Mouse (Mus musculus) midbrain, embryonic 10.5 days (tissue): ENCODE measurements around the gene Dhx37. TPM values are rescaled to one million over a fixed set of nuclear protein-coding genes. Genes with fewer than 3 reads are reported as not detected.
"Not testable (repeated sequence)": the region's sequence is repeated elsewhere in the genome, so short reads cannot be mapped to it uniquely, and the experiment has no call there.

ENCODE experiments used
- DNase-seq: peaks from one replicate; pipeline ENCODE4 v3.0.0-alpha.2; 2017; ENCODE audit warnings: low spot score
- H3K27ac ChIP-seq: fragments of 300-500 bp; sonication (generic); replicated peaks from 2 replicates; pipeline ENCODE4 v1.5.1; 2016; ENCODE audit warnings: mild to moderate bottlenecking
- H3K27me3 ChIP-seq: fragments of 300-500 bp; sonication (generic); 2 replicates; pipeline ENCODE4 v1.6.1; 2016; ENCODE audit warnings: low read depth, mild to moderate bottlenecking; ENCODE audit not compliant: poor library complexity, severe bottlenecking
- H3K36me3 ChIP-seq: fragments of 300-500 bp; sonication (generic); 2 replicates; pipeline ENCODE4 v1.6.1; 2016; ENCODE audit warnings: mild to moderate bottlenecking, moderate library complexity
- H3K4me1 ChIP-seq: fragments of 300-500 bp; sonication (generic); 2 replicates; pipeline ENCODE4 v1.6.1; 2016
- H3K4me3 ChIP-seq: fragments of 300-500 bp; sonication (generic); 2 replicates; pipeline ENCODE4 v1.5.1; 2016; ENCODE audit warnings: mild to moderate bottlenecking, moderate library complexity
- H3K9me3 ChIP-seq: fragments of 300-500 bp; sonication (generic); replicated peaks from 2 replicates; pipeline ENCODE4 v1.6.1; 2016; ENCODE audit warnings: mild to moderate bottlenecking
- WGBS: fragments of 180-500 bp; shearing (Covaris S2); methylation state at CpG from one replicate; pipeline ENCODE4 v1.1.7; 2016; 5-methylcytosine and 5-hydroxymethylcytosine counted together
- polyA plus RNA-seq: library from polyadenylated mRNA; unstranded; fragments of >200 nt; fragmentation: Nextera tagmentation; extraction: Ambion mirVana; gene quantifications from 2 replicates; pipeline ENCODE4 v1.2.1, GENCODE M21; 2016

Dhx37 gene
- polyA plus RNA-seq, 1 experiment from 2014 or later, result 21.2 TPM

DNA sequence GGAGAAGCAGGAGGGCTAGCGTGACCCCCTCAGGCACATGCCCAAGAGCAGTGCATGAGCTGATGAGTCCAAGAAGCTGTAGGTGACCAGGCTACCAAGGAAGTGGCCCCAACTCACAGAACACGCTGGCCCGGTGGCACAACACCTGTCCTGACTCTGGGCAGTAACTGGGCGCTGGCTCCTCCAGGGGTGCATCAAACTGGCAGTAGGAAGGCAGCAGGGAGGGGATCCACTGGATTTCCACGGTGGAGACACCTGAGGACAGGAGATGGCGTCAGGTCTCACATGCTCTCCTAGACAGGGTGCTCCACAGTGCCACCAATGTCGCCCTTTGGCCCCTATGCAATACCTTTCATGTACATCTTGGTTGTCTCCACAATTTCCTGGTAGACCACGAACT lies 17.7 kb downstream of the Dhx37 start:
- Histone ChIP-seq H3K27ac (no peak overlapping the region), H3K27me3 (no peaks in the 10 kb centered on the region), H3K36me3 (peaks cover 87% of the 10 kb centered on the region), H3K4me3 (no peak overlapping the region), H3K4me1 (no peaks in the 10 kb centered on the region), H3K9me3 (no peaks in the 10 kb centered on the region)
- WGBS, result 93% methylated on average over 8 of the region's 8 CpGs
- no peak for DNase-seq

DNA sequence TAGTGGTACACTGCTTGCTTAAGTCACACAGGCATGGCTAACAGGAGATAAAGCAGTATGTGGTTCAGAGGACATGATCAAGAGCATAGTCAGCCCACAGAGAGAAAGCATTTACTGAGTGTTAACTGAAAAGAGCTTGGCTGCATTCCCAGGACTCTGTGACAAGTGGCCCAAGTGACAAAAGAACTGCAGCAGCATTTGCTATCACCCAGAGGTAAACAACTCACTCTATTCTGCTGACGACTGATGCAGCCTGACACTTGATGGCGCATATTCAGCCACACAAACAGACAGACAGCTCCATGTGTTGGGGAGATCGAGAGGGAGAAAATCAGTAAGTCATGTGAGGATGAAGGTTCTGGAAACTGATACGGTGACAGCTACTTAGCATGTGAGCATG lies 20.2 kb downstream of the Dhx37 start:
- H3K27ac ChIP-seq, result no peak overlapping the region
- peaks cover 62% of the 10 kb centered on the region for H3K36me3 ChIP-seq
- no peak overlapping the region for H3K4me3 ChIP-seq
- DNase-seq, result no peak
- H3K4me1 ChIP-seq, result peaks cover 11% of the 10 kb centered on the region
- no peaks in the 10 kb centered on the region for H3K9me3 ChIP-seq
- 93% methylated on average over 4 of the region's 4 CpGs for WGBS
- no peaks in the 10 kb centered on the region for H3K27me3 ChIP-seq

DNA sequence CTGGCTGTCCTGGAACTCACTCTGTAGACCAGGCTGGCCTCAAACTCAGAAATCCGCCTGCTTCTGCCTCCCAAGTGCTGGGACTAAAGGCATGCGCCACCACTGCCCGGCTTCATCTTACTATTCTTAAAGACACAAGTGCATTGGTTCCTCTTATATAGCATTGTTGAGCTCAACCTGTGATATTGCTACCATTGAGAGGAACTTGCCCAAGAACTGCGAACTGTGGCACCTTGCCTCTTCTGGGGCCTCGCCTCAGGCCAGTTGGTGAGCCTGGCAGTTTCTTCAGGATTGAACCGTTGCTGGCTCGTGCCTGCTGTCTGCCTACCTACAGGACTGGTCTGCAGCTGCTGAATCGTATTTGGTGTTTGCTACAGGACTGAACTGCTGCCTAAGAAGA lies 21.4 kb downstream of the Dhx37 start:
- WGBS, result 91% methylated on average over 8 of the region's 8 CpGs
- peaks cover 21% of the 10 kb centered on the region for H3K4me1 ChIP-seq
- not testable (repeated sequence) for H3K27me3 ChIP-seq, H3K27ac ChIP-seq, H3K4me3 ChIP-seq, H3K9me3 ChIP-seq, DNase-seq
- H3K36me3 ChIP-seq, result peaks cover 50% of the 10 kb centered on the region

DNA sequence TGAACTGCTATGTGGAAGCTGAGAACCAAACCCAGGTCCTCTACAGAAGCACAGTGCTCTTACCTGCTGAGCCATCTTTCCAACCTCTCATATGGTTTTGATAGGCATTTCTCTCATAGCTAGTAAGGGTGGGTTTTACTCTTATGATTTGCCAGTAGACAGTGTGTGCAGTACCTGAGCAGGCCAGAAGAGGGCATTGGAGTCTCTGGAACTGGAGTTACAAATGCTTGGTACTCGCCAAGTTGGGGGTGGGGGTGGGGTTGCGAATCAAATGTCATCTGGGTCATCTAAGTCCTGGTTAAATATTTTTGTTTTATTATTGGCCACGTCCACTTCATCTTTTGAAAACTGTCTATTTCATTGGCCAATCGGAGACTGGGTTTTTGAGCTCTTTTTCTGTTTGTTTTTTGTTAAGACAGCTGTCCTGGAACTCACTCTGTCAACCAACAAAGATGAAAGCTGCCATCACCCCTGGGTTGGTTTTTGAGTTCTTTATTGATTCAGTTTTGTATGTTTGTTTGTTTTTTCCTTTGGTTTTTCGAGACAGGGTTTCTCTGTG lies 21.9 kb downstream of the Dhx37 start:
- Histone ChIP-seq H3K4me3 (no peak overlapping the region), H3K9me3 (no peaks in the 10 kb centered on the region), H3K4me1 (peaks cover 26% of the 10 kb centered on the region), H3K27me3 (no peaks in the 10 kb centered on the region), H3K36me3 (peaks cover 45% of the 10 kb centered on the region), H3K27ac (no peak overlapping the region)
- DNase-seq, result peak; percentile 68
- 55% methylated on average over 5 of the region's 5 CpGs for WGBS

DNA sequence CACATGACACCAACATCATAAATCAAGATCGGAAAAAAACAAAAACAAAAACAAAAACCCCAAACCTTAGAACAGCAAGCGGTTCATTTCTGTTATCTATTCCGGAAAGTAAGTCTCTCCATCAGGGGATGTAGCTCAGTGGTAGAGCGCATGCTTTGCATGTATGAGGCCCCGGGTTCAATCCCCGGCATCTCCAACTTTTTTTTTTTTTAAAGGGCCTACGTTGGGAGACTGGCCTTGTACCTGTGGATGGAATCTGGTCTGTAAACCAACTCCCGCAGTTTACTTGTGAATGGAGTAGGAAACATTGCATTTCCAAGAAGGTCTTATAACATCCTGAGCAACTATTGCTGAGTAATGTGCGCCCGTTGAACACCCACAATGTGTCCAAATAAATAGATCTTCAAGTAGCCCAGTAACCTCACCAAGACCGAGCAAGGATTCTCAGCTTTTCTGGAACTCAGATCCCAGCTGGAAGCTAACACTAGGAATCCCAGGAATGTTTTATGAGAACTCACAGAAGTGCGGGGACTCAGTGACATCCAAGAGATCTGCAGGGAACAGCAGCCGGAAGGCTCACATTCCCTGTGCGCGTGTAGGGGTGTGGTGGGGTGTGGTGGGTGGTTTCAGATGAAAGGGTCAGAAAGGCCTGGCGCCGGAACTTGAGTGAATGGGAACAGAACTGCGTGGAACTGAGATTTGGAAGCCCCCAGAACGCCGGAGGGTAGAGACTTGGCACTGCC lies 24.4 kb downstream of the Dhx37 start:
- WGBS, result 6% methylated on average over 20 of the region's 20 CpGs

DNA sequence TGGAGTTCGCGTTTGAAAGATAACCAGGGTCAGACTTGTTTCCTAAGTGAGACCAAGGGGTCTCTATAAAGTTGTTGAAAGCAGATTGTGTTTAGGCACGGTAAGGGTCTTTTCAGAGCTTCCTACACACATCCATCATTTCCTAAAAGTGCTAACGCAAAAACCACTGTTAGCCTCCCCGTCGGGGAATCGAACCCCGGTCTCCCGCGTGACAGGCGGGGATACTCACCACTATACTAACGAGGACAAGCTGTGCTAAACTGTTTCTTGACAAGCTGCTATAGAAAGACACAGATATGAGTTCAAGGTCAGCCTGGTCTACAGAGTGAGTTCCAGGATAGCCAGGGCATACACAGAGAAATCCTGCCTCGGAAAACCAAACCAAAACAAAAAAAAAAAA lies 25.1 kb downstream of the Dhx37 start:
- DNase-seq, result peak; percentile 91
- 0% methylated on average over 13 of the region's 13 CpGs for WGBS
- peaks cover 41% of the 10 kb centered on the region for H3K4me1 ChIP-seq
- H3K9me3 ChIP-seq, result no peaks in the 10 kb centered on the region
- no peaks in the 10 kb centered on the region for H3K27me3 ChIP-seq
- peaks cover 13% of the 10 kb centered on the region for H3K36me3 ChIP-seq
- peak overlapping the region; percentile 61 for H3K4me3 ChIP-seq
- H3K27ac ChIP-seq, result peak overlapping the region; percentile 74; the same call in 1 of the 2 replicates

More for the DNA sequence above, 24.4 kb downstream of the Dhx37 start:
- H3K36me3 ChIP-seq, result peaks cover 20% of the 10 kb centered on the region
- peaks cover 37% of the 10 kb centered on the region for H3K4me1 ChIP-seq
- H3K9me3 ChIP-seq, result no peaks in the 10 kb centered on the region
- H3K4me3 ChIP-seq, result peak overlapping the region; percentile 61
- H3K27me3 ChIP-seq, result no peaks in the 10 kb centered on the region
- H3K27ac ChIP-seq, result peak overlapping the region; percentile 74; the same call in 1 of the 2 replicates
- peak; percentile 74 for DNase-seq

DNA sequence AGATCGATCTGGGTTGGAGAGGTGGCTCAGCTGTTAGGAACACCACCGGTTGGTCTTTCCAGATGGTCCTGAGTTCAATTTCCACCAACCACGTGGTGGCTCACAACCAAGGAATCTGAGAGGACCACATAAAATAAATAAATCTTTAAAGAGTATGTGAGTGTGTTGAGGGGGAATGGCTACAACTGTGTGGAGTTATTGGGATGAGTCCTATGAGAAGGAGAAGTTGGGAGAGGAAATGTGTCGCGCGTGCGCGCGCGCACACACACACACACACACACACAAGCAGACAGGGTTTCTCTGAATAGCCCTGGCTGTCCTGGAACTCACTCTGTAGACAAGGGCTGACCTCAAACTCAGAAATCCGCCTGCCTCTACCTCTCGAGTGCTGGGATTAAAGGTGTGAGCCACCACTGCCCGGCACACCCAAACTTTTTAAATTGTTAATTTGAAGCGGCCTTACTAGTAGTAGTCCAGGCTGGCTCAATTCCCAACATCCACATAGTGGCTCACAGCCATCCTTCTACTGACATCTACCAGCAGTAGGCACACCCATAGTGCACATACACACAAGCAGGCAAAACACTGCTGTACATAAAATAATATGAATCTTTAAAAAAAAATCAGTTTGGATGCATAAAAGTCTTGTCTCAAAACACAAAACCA lies 25.9 kb downstream of the Dhx37 start:
- DNase-seq, result no peak
- Histone ChIP-seq H3K36me3 (peaks cover 5% of the 10 kb centered on the region), H3K27ac (no peak overlapping the region), H3K27me3 (peaks cover 1% of the 10 kb centered on the region; the same call in 1 of the 2 replicates), H3K9me3 (no peaks in the 10 kb centered on the region), H3K4me1 (peaks cover 48% of the 10 kb centered on the region), H3K4me3 (peak overlapping the region; percentile 61)
- WGBS, result 70% methylated on average over 14 of the region's 14 CpGs

DNA sequence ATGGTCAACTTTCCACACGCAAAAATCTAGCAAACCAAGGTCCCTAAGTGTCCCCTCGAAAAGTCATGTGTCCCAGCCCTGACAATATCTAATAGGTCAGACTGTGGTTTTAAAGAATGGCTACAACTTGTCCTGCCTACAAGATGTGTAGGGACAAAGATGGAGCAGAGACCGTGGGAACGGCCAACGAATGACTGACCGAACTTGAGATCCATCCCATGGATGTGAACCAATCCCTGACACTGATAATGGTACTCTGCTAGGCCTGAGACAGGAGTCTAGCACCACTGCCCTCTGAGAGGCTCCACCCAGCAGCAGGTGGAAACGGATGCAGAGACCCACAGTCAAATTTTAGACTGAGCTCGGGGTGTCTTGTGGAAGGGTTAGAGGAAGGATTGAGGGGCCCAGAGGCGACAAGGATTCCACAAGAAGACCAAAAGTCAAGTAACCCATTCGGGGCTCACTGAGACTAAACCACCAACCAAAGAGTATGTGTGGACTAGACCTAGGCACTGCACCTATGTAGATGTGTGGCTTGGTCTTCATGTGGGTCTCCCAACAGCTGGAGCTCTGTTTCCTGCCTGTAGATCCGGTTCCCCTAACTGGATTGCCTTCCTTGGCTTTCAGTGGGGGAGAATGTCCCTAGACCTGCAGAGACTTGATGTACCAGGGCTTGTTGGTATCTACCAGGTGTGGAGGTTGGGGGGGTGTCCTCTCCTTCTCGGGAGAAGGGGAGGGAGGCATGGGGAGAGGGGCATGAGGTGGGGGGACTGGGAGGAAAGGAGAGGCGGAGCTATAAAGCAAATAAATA lies 26.7 kb downstream of the Dhx37 start:
- Histone ChIP-seq H3K4me3 (peak overlapping the region; percentile 61), H3K27ac (peak overlapping the region; percentile 74), H3K4me1 (peaks cover 54% of the 10 kb centered on the region), H3K9me3 (no peaks in the 10 kb centered on the region), H3K27me3 (peaks cover 8% of the 10 kb centered on the region; the same call in 1 of the 2 replicates), H3K36me3 (no peaks in the 10 kb centered on the region)
- WGBS, result 56% methylated on average over 13 of the region's 13 CpGs
- no peak for DNase-seq

DNA sequence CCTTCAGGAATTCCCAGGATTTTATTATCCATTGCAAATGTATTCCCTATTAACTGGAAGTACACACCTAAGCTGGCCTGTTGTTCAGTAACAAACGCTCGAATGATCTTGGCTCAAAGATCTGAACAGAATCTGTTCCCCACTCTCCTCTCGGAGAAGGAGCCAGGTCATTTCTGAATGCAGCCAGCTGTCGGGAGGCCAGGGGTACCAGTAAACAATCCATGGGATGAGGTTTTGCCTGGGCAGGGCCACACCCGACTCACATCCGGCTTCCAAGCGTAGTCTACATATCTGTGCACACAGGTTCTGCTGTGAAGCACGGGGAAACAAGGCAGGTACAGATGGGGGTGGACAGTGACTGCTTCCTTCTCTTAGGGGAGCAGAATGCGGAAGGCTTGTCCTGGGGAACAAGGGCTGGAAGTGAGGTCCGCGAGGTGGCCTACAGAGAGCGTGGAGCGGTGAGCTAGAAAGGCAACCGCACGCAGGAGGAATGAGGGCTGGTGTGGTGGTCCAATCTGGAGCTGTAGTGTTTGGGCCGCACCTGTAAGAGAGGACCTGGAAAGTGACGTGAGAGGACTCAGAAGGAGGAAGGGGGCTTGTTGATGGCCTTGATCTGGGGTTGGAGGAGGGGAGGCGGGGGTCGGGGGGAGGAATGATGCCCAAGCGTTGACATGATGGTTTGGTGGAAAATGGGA lies 27.5 kb downstream of the Dhx37 start:
- Histone ChIP-seq H3K27me3 (peaks cover 12% of the 10 kb centered on the region; the same call in 1 of the 2 replicates), H3K4me3 (peak overlapping the region; percentile 61), H3K27ac (peak overlapping the region; percentile 74), H3K9me3 (no peaks in the 10 kb centered on the region), H3K4me1 (peaks cover 54% of the 10 kb centered on the region), H3K36me3 (no peaks in the 10 kb centered on the region)
- 2% methylated on average over 20 of the region's 20 CpGs for WGBS
- peak; percentile 71 for DNase-seq

DNA sequence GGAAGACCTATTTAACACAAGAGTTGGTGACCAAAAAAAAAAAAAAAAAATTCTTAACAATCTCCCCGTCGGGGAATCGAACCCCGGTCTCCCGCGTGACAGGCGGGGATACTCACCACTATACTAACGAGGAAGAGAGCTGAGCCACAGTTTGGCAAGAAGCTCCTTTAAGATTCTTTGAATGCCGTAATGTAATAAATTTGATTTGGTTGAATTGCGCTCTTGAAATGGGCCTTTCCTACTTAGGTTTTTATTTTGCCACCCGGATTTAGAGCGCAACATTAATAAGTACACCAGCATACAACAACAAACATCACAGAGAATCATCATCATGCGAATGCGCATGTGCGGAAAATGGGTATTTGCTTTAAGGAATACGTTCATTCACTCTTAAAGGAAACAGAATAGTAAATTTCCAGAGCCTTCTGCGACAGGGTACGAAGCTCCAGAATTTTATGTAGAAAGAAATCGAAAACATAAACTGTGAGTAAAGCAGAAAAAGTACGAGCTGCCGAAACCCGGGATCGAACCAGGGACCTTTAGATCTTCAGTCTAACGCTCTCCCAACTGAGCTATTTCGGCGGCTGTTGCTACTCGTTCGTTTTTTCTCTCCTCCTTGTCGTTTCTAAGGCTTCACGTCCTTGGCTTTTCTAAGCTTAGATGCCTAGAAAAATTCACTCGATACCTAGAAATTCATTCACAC lies 28.2 kb downstream of the Dhx37 start:
- Histone ChIP-seq H3K27me3 (peaks cover 12% of the 10 kb centered on the region; the same call in 1 of the 2 replicates), H3K4me3 (peak overlapping the region; percentile 61), H3K9me3 (no peaks in the 10 kb centered on the region), H3K36me3 (no peaks in the 10 kb centered on the region), H3K4me1 (peaks cover 60% of the 10 kb centered on the region), H3K27ac (peak overlapping the region; percentile 87)
- under 1% methylated on average over 31 of the region's 31 CpGs for WGBS
- peak; percentile 88 for DNase-seq

DNA sequence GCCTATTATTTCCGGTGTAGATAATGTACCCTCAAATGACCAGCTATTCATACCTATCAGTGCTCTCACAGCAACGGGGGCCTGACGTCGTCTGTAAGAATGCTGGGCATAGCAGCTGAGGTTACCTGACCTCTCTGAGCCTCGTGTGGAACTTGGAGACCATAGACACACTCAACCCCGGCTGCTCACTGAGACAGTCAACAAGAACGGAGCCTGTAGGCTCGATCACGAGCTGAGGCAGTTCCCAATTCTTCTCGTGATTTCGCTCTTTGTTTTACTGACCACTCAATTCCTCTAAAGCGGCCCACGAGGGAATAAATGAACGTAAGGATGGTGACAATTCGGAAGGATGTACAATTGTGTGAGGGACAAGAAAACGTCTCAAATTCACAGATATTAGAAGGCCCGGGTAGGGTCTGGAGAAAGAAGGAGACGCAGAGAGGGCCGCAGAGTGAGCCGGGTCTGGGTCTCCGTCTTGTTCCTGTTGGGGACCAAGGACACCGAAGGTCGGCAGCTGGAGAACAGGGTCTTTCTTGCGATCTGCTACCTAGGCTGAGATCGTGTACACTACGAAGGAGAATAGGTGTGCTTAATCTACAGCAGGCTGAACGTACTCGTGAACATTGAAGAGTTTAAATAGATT lies 28.9 kb downstream of the Dhx37 start:
- H3K4me3 ChIP-seq, result peak overlapping the region; percentile 61
- under 1% methylated on average over 28 of the region's 28 CpGs for WGBS
- no peaks in the 10 kb centered on the region for H3K9me3 ChIP-seq
- H3K27me3 ChIP-seq, result peaks cover 12% of the 10 kb centered on the region; the same call in 1 of the 2 replicates
- H3K36me3 ChIP-seq, result no peaks in the 10 kb centered on the region
- H3K4me1 ChIP-seq, result peaks cover 56% of the 10 kb centered on the region
- DNase-seq, result peak; percentile 84
- H3K27ac ChIP-seq, result peak overlapping the region; percentile 87
